Mouse (Mus musculus) erythroblast, embryonic 14.5 days (primary cell): ENCODE measurements around the gene Atp6v0a4.

Source experiments
- GATA1 ChIP-seq: IDR thresholded peaks from 2 replicates; pipeline ENCODE4 v1.6.1; 2012; ENCODE audit warnings: low read length, inconsistent platforms, mixed read lengths
- TAL1 ChIP-seq: IDR thresholded peaks from 3 replicates; pipeline ENCODE4 v1.6.1; 2012; ENCODE audit warnings: low read length, inconsistent platforms, mixed read lengths

DNA sequence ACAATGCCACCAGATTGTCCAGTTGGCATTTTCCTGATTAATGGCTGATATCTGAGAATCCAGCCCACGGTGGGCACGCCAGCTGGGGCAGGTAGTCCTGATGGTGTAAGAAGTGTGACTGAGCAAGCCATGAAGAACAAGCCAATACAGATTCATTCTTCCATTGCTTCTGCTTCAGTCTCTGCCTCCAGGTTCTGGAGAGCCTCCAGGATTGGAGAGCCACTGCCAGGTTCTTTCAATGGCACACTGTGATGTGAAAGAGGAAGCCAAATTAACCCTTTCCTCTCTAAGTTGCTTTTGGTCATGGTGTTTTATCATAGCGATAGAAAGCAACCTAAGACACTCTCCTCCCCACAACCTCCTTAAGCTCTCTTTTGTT, 59.3 kb downstream of the Atp6v0a4 start:
- TF ChIP-seq GATA1 (no peak), TAL1 (no peak)
